8 mouse cellular contexts compared by ENCODE assay signal in the genomic region with DNA sequence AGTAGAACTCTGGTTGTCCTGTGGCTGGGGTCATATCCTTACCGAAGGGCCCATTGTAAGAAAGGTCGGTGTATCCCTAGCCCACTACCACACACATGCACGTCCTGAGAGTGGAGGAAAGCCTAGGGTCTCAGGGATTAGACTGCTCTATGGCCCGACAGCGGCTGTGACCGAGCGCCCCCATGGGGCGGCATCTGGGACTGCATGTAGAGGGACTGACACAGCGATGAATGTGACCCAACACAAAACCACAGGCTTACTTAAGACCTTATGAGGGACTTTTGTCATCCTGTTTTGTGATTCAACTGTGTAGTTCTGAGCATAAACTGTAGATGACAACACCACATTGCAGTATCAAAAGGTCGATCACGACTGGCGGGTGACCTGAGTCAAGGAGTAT. TPM values are rescaled to one million over a fixed set of nuclear protein-coding genes. Genes with fewer than 3 reads are reported as not detected.
A peak's percentile ranks its signal among the peaks of the same experiment; 100 is the strongest.
DNase-seq lines count a peak whose midpoint lies in the region; ATAC-seq and TF ChIP-seq lines count a peak whose summit lies in the region.

No protein-coding gene starts in this region.

- no peaks in the 10 kb centered on the region for H3K36me3 ChIP-seq in CH12.LX (replicated peaks in 1 of 2; ENCODE audit: control insufficient read depth in 1 of 2, insufficient read depth in 1 of 2, low read length in 1 of 2)
- H3K36me3 ChIP-seq in embryonic facial prominence, embryonic 11.5 days (replicated peaks; ENCODE audit: control insufficient read depth, insufficient read depth, low read depth, low read length), result no peaks in the 10 kb centered on the region
- H3K36me3 ChIP-seq in heart, embryonic 15.5 days, result no peaks in the 10 kb centered on the region
- no peaks in the 10 kb centered on the region for H3K36me3 ChIP-seq in lung, embryonic 15.5 days

- TF ChIP-seq POLR2A in CH12.LX (IDR thresholded peaks at IDR 0.05; ENCODE audit: low read depth, low read length), result no peak

- WGBS in embryonic facial prominence, embryonic 11.5 days, result 4% methylated on average over 12 of the region's 12 CpGs
- 7% methylated on average over 12 of the region's 12 CpGs for WGBS in heart, embryonic 15.5 days
- 8% methylated on average over 12 of the region's 12 CpGs for WGBS in lung, embryonic 15.5 days

- ATAC-seq in embryonic facial prominence, embryonic 11.5 days (replicated peaks; ENCODE audit: insufficient number of reproducible peaks, low FRiP score, low TSS enrichment, low read depth), result no peak; the same call in 1 of the 2 replicates
- ATAC-seq in heart, embryonic 15.5 days (replicated peaks; ENCODE audit: insufficient number of reproducible peaks, insufficient read depth, low FRiP score, low read depth), result peak; percentile 38; the same call in 1 of the 2 replicates
- ATAC-seq in lung, embryonic 15.5 days (ENCODE audit: borderline replicate concordance, extremely low read depth, low FRiP score, low TSS enrichment), result peak; percentile 37; the same call in 1 of the 2 replicates

- TF ChIP-seq RAD21 in CH12.LX (IDR thresholded peaks at IDR 0.05; ENCODE audit: low read depth, low read length), result peak; percentile 96

- no peak; the same call in 1 of the 2 replicates for TF ChIP-seq EP300 in CH12.LX (IDR thresholded peaks at IDR 0.05; ENCODE audit: low read length)

- H3K9ac ChIP-seq in CH12.LX (ENCODE audit: insufficient read depth, low read depth), result no peak overlapping the region
- no peak overlapping the region for H3K9ac ChIP-seq in embryonic facial prominence, embryonic 11.5 days (replicated peaks; ENCODE audit: low read length)
- H3K9ac ChIP-seq in heart, embryonic 15.5 days, result no peak overlapping the region
- no peak overlapping the region for H3K9ac ChIP-seq in lung, embryonic 15.5 days

- in situ Hi-C loops in CH12.LX (cut with MboI; ENCODE audit: low pct_ligation_motif_present, low pct_unique_long_range_greater_than_20kb, low sequenced_read_pairs), result no loop called here

- peak; percentile 81 for DNase-seq in CH12.LX (ENCODE audit: extremely low read depth)
- peak; percentile 90 for DNase-seq in adrenal gland, postnatal 14 days
- peak; percentile 83 for DNase-seq in embryonic facial prominence, embryonic 11.5 days (ENCODE audit: low spot score)
- DNase-seq in kidney, postnatal 25 days, result peak; percentile 73 to 85
- DNase-seq in right cerebral cortex, adult 18-20 months, result peak; percentile 35
- DNase-seq in urinary bladder, postnatal 25 days (ENCODE audit: low spot score), result peak; percentile 76

- no peak overlapping the region for H3K4me3 ChIP-seq in CH12.LX (replicated peaks in 1 of 3; ENCODE audit: low read depth in 2 of 3, low read length in 2 of 3, poor library complexity in 1 of 3)
- H3K4me3 ChIP-seq in embryonic facial prominence, embryonic 11.5 days (ENCODE audit: low read depth, low read length), result no peak overlapping the region
- H3K4me3 ChIP-seq in heart, embryonic 15.5 days, result no peak overlapping the region
- no peak overlapping the region for H3K4me3 ChIP-seq in lung, embryonic 15.5 days

- H3K79me2 ChIP-seq in CH12.LX (replicated peaks; ENCODE audit: control insufficient read depth, extremely low read depth, insufficient read depth, poor library complexity, severe bottlenecking), result no peaks in the 10 kb centered on the region

- H3K4me1 ChIP-seq in CH12.LX (ENCODE audit: control insufficient read depth in 1 of 2, insufficient read depth in 2 of 2), result peaks cover 35 to 75% of the 10 kb centered on the region in 2 experiments
- H3K4me1 ChIP-seq in embryonic facial prominence, embryonic 11.5 days (ENCODE audit: control insufficient read depth, insufficient read depth, low read length), result no peaks in the 10 kb centered on the region
- peaks cover 7% of the 10 kb centered on the region for H3K4me1 ChIP-seq in heart, embryonic 15.5 days (replicated peaks)
- H3K4me1 ChIP-seq in lung, embryonic 15.5 days, result peaks cover 10% of the 10 kb centered on the region

- peak; percentile 92 to 98 for TF ChIP-seq CTCF in CH12.LX (conservative IDR thresholded peaks at IDR 0.05 in 1 of 2, IDR thresholded peaks at IDR 0.05 in 1 of 2; ENCODE audit: low read depth in 2 of 2, low read length in 2 of 2)

- peaks cover 9% of the 10 kb centered on the region for H3K9me3 ChIP-seq in CH12.LX (replicated peaks; ENCODE audit: low read length)
- H3K9me3 ChIP-seq in embryonic facial prominence, embryonic 11.5 days (replicated peaks; ENCODE audit: control insufficient read depth, low read length), result no peaks in the 10 kb centered on the region
- H3K9me3 ChIP-seq in heart, embryonic 15.5 days (replicated peaks), result no peaks in the 10 kb centered on the region
- H3K9me3 ChIP-seq in lung, embryonic 15.5 days, result no peaks in the 10 kb centered on the region

- dilution Hi-C loops in CH12.LX (cut with MboI; ENCODE audit: extremely low pct_ligation_motif_present, extremely low pct_unique_long_range_greater_than_20kb, low sequenced_read_pairs), result no loop called here

- H3K27me3 ChIP-seq in CH12.LX (replicated peaks), result no peaks in the 10 kb centered on the region
- H3K27me3 ChIP-seq in embryonic facial prominence, embryonic 11.5 days (ENCODE audit: control insufficient read depth, insufficient read depth, low read length), result no peaks in the 10 kb centered on the region
- H3K27me3 ChIP-seq in heart, embryonic 15.5 days, result no peaks in the 10 kb centered on the region
- no peaks in the 10 kb centered on the region for H3K27me3 ChIP-seq in lung, embryonic 15.5 days

- H3K27ac ChIP-seq in CH12.LX (ENCODE audit: insufficient read depth, low read depth), result peak overlapping the region; percentile 28
- no peak overlapping the region for H3K27ac ChIP-seq in embryonic facial prominence, embryonic 11.5 days (replicated peaks; ENCODE audit: low read depth, low read length)
- H3K27ac ChIP-seq in heart, embryonic 15.5 days, result no peak overlapping the region
- no peak overlapping the region for H3K27ac ChIP-seq in lung, embryonic 15.5 days

- no peak overlapping the region for H3K4me2 ChIP-seq in CH12.LX (ENCODE audit: insufficient read depth, low read depth, poor library complexity, severe bottlenecking)
- no peak overlapping the region for H3K4me2 ChIP-seq in embryonic facial prominence, embryonic 11.5 days (ENCODE audit: low read depth, low read length)
- H3K4me2 ChIP-seq in heart, embryonic 15.5 days, result no peak overlapping the region
- H3K4me2 ChIP-seq in lung, embryonic 15.5 days, result no peak overlapping the region

TF ChIP-seq in CH12.LX, 34 proteins besides CTCF, POLR2A, EP300 and RAD21 (continues in another document):
- TF ChIP-seq ZMIZ1 (IDR thresholded peaks at IDR 0.05; ENCODE audit: low read depth, low read length) (no peak), MXI1 (IDR thresholded peaks at IDR 0.05; ENCODE audit: low read depth, low read length) (no peak), ZC3H11A (IDR thresholded peaks at IDR 0.05; ENCODE audit: low read depth, low read length) (peak; percentile 57), TCF12 (IDR thresholded peaks at IDR 0.05; ENCODE audit: low read depth, low read length) (peak; percentile 33; the same call in 1 of the 2 replicates), NRF1 (IDR thresholded peaks at IDR 0.05; ENCODE audit: low read depth, low read length) (no peak), USF2 (conservative IDR thresholded peaks at IDR 0.05; ENCODE audit: low read depth, low read length) (no peak), ZKSCAN1 (IDR thresholded peaks at IDR 0.05; ENCODE audit: borderline replicate concordance, low read depth, low read length) (no peak), CHD1 (IDR thresholded peaks at IDR 0.05; ENCODE audit: low read depth, low read length) (no peak), MYC (IDR thresholded peaks at IDR 0.05; ENCODE audit: low read depth, low read length) (no peak), MAFK (IDR thresholded peaks at IDR 0.05; ENCODE audit: insufficient replicate concordance, low read length) (no peak), ELF1 (IDR thresholded peaks at IDR 0.05; ENCODE audit: low read depth, low read length) (no peak), MAZ (IDR thresholded peaks at IDR 0.05; ENCODE audit: low read depth, low read length) (no peak; the same call in 1 of the 2 replicates), JUN (IDR thresholded peaks at IDR 0.05; ENCODE audit: insufficient read depth, low read depth, low read length) (no peak), USF1 (IDR thresholded peaks at IDR 0.05; ENCODE audit: low read depth, low read length) (no peak), IRF4 (IDR thresholded peaks at IDR 0.05; ENCODE audit: low read depth, low read length) (peak; percentile 75), ETS1 (conservative IDR thresholded peaks at IDR 0.05; ENCODE audit: low read depth, low read length) (peak; percentile 83), GABPA (IDR thresholded peaks at IDR 0.05; ENCODE audit: insufficient replicate concordance, low read depth, low read length) (no peak), E2F4 (IDR thresholded peaks at IDR 0.05; ENCODE audit: insufficient replicate concordance, low read depth, low read length) (no peak)

RNA-seq across cellular contexts. Expression of gene Nenf, which starts 42.5 kb away (rescaled TPM):
- 58.9 and 86.7 TPM in 2 replicates for total RNA-seq in CH12.LX (2012; rRNA removed)
- 35.7 and 43.8 TPM in 2 replicates for total RNA-seq in CH12.LX (2014; rRNA removed)
- 28.8 and 38.9 TPM in 2 replicates for polyA plus RNA-seq in CH12.LX (2012; ENCODE audit: insufficient read length, low read depth)
- 89.6 and 91.5 TPM in 2 replicates for total RNA-seq in adrenal gland, postnatal 14 days (2021)
- polyA plus RNA-seq in embryonic facial prominence, embryonic 11.5 days (2014; fragmentation: Nextera tagmentation; extraction: Ambion mirVana), result 74.3 and 77.8 TPM in 2 replicates
- polyA plus RNA-seq in heart, embryonic 15.5 days (2015; fragmentation: Nextera tagmentation; extraction: Ambion mirVana), result 108 and 121 TPM in 2 replicates
- 103 and 115 TPM in 2 replicates for polyA plus RNA-seq in lung, embryonic 15.5 days (2015; fragmentation: Nextera tagmentation; extraction: Ambion mirVana)

RNA-seq across cellular contexts. Expression of gene Tmem206, which starts 50.2 kb away (rescaled TPM):
- total RNA-seq in CH12.LX (2012; rRNA removed), result 11.5 and 15.4 TPM in 2 replicates
- total RNA-seq in CH12.LX (2014; rRNA removed), result 12.2 and 13.1 TPM in 2 replicates
- 16.4 and 17.0 TPM in 2 replicates for polyA plus RNA-seq in CH12.LX (2012; ENCODE audit: insufficient read length, low read depth)
- 6.2 and 6.8 TPM in 2 replicates for total RNA-seq in adrenal gland, postnatal 14 days (2021)
- polyA plus RNA-seq in embryonic facial prominence, embryonic 11.5 days (2014; fragmentation: Nextera tagmentation; extraction: Ambion mirVana), result 29.6 and 30.8 TPM in 2 replicates
- polyA plus RNA-seq in heart, embryonic 15.5 days (2015; fragmentation: Nextera tagmentation; extraction: Ambion mirVana), result 14.3 and 18.3 TPM in 2 replicates
- polyA plus RNA-seq in lung, embryonic 15.5 days (2015; fragmentation: Nextera tagmentation; extraction: Ambion mirVana), result 21.5 and 22.7 TPM in 2 replicates

RNA-seq across cellular contexts. Expression of gene Atf3, which starts 57.7 kb away (rescaled TPM):
- total RNA-seq in CH12.LX (2012; rRNA removed) (13.7 and 32.9 TPM in 2 replicates), CH12.LX (2014; rRNA removed) (39.7 and 41.5 TPM in 2 replicates)
- polyA plus RNA-seq in CH12.LX (2012; ENCODE audit: insufficient read length, low read depth), result 25.1 and 28.9 TPM in 2 replicates
- 2.4 and 4.8 TPM in 2 replicates for total RNA-seq in adrenal gland, postnatal 14 days (2021)
- 2.1 and 2.4 TPM in 2 replicates for polyA plus RNA-seq in embryonic facial prominence, embryonic 11.5 days (2014; fragmentation: Nextera tagmentation; extraction: Ambion mirVana)
- polyA plus RNA-seq in heart, embryonic 15.5 days (2015; fragmentation: Nextera tagmentation; extraction: Ambion mirVana), result 14.0 and 14.3 TPM in 2 replicates
- 4.1 and 4.3 TPM in 2 replicates for polyA plus RNA-seq in lung, embryonic 15.5 days (2015; fragmentation: Nextera tagmentation; extraction: Ambion mirVana)

Comparison
In these comparisons a context has a peak if more than half of its experiments do, and no peak if none do; other contexts are left out.
1. DNase-seq: peak in every context shown above with its lines; median percentile 90 in adrenal gland, postnatal 14 days; 83 in embryonic facial prominence, embryonic 11.5 days; 81 in CH12.LX; 79 in kidney, postnatal 25 days; 76 in urinary bladder, postnatal 25 days; 35 in right cerebral cortex, adult 18-20 months.